Mouse (Mus musculus): ENCODE results near the gene Dtx3l.
A peak's percentile ranks its signal among the peaks of the same experiment; 100 is the strongest.
"Not testable (repeated sequence)": the region's sequence is repeated elsewhere in the genome, so short reads cannot be mapped to it uniquely, and the experiment has no call there.

Gene Dtx3l

GRCm38 (mm10) chr16:35938211-35939151, at the start of gene Dtx3l, which contains the start of gene Parp9:
Gene Dtx3l, minus strand, starts transcription at chr16:35939151.
Gene Parp9, plus strand, starts transcription at chr16:35938470.
- DNase-seq (ENCODE audit: low spot score): peak; percentile 65

DNA sequence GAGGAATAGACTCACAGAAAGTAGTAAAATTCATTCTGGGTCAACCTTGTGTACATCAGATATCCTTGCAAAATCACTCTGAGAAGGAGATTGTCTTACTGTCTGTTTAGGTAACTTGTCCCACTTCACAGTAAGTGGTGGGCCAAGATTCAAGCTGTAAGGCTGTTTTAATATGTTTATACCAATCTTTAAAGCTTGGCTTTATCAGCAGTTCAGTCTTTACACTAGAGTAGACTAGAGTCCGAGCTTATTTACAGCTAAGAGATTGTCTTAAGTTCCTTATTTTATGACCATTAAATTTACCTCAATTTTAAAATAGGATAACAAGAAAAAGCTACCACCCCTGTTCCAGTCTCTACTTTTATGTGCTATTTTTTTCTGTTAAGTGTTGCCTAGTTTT, 49.0 kb upstream of the Dtx3l start:
- DNase-seq (ENCODE audit: low spot score): no peak

GRCm38 (mm10) chr16:35984471-35984870, 45.5 kb upstream of the Dtx3l start:
- DNase-seq (ENCODE audit: low spot score): no peak

- DNase-seq (ENCODE audit: low spot score): peak; percentile 65
Observed at GRCm38 (mm10) chr16:35983517-35984101, 44.7 kb upstream of the Dtx3l start.

DNA sequence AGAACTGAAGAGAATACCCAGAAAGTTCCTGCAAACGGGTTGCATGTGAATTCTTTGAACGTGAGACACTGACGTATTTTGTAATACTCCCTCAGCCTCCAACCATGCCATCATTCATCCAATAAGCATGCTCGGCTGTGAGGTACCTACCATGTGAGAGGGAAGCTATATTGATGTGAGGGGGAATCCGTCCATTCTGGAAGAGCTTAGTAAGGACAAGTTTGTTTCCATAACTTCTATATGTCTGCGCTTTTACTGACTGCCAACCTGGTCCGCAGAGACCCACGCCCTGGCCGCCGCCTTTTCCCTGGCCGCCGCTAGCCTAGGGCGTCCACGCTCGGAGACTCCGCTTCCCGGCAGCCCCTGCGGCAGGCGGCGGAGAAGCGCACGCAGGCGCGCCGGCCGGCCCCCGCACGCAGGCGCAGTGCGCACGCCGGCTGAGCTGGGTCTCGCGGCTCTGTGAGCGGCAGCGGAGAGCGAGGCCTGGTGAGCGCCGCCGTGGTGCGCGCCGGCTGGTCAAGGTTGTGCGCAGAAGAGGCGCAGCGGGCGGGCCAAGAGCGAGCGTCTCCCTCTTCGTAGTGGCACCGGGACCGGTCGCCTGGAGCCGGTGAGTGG, 44.1 kb upstream of the Dtx3l start:
- peak; percentile 94 for DNase-seq (ENCODE audit: low spot score)

DNA sequence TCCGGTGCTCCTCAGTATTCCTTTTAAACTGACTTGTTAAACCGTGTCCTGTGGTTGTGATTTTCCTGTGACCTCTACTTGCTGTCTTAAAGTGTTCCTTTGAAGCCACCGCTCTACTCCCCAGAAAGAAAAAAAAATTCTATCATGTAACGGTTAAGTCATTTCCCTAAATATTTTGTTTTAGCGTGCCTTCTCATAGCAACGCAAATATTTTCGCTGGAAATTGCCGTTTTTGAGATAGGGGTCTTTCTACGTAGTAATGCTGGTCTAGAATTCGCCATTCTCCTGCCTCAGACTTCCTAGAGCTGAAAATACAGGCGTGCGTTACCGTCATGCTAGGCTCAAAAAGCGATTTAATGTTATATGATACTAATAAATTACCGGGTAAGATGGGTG, 43.6 kb upstream of the Dtx3l start:
- DNase-seq (ENCODE audit: low spot score): no peak

GRCm38 (mm10) chr16:35981363-35981821, 42.4 kb upstream of the Dtx3l start:
- peak; percentile 100 for DNase-seq (ENCODE audit: low spot score)

DNA sequence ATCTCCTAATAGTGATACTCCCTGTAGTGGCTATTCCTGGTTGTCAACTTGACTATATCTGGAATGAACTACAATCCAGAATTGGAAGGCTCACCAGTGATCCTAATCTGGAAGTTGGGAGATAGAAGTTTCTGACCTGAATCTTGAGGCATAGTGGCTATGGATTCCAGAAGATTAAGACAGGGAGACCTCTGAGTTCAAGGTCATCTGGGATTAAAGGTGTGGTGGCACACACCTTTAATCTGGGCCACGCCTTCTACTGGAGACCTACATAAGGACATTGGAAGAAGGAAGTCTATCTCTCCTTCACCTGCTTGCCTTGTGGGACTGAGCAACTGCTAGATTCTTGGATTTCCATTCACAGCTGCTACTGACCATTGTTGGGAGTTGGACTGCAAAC, 39.5 kb upstream of the Dtx3l start, which contains the start of gene Kpna1:
Gene Kpna1, plus strand, starts transcription at position 301 of the 400 bp plus-strand sequence.
- not testable (repeated sequence) for DNase-seq (ENCODE audit: low spot score)

GRCm38 (mm10) chr16:35974021-35974420, 35.1 kb upstream of the Dtx3l start:
- DNase-seq (ENCODE audit: low spot score): no peak

GRCm38 (mm10) chr16:35968149-35968548, 29.2 kb upstream of the Dtx3l start:
- DNase-seq (ENCODE audit: low spot score): no peak

DNA sequence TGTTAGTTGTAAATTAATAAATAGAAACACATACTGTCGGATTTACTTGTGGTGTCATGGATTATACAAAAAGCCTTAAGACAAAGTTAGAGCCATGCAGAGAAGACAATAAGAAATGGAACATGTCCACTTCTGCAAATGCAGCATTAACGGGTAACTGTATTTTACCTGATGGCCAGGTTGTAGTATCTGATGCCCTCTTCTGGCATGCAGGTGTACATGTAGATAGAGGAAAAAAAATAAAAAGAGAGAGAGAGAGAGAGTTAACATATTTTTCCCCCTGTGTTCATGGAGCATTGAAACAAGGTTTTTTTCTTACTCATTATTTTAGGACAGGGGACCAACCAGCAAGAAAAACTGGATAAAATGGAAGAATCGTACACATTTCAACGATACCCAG, 28.4 kb upstream of the Dtx3l start:
- DNase-seq (ENCODE audit: low spot score): no peak

GRCm38 (mm10) chr16:35966411-35967115, 27.6 kb upstream of the Dtx3l start:
- DNase-seq (ENCODE audit: low spot score): no peak

DNA sequence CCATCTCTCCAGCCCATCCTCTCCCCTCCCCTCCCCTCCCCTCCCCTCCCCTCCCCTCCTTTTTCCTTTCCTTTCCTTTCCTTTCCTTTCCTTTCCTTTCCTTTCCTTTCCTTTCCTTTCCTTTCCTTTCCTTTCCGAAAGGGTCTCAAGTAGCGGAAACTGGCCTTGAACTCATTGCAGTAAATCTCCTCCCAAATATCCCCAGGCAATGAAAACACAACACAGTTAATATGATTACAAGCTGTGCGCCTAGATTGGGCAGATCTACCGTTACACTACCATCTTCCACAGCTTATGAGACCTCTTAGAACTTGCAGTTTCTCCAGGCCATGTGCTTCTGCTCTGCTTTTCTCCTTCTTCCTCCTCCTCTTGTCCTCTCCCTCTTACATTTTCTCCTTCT, 27.0 kb upstream of the Dtx3l start:
- DNase-seq (ENCODE audit: low spot score): not testable (repeated sequence)

DNA sequence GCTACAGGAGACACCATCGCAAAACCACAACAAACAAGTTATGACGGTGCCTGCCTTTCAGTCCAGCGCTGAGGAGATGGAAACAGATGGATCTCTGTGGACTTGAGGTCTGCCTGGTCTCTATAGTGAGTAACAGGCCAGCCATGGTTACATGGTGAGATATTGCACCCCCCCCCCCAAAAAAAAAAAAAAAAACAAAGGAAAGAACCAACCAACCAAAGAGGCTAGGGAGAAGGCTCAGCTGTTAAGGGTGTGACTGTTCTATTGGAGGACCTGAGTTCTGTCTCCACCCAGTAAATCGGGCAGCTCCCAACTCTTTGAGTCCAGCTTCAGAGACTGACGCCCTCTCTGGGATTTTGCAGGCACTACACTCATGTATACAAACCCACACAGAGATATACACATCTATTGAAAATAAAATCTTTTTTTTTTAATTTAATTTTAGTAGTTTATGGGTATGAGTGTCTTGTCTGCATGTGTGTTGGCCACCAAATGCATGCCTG, 13.7 kb upstream of the Dtx3l start:
- no peak for DNase-seq (ENCODE audit: low spot score)

DNA sequence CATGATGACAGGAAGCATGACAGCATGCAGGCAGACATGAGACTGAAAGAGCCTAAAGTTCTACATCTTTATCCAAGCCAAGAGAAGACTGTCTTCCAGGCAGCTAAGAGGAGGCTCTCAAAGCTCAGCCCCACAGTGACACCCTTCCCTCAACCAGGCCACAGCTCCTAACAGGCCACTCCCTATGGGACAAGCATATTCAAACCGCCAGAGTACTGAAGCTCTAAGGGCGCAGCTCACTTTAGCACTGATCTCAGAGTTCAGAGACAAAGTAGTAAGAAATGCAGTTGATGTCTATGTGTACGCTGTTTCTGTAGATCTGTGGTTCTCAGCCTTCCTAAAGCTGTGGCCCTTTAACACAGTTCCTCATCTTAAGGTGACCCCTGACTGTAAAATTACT, 12.3 kb upstream of the Dtx3l start:
- no peak for DNase-seq (ENCODE audit: low spot score)

GRCm38 (mm10) chr16:35949264-35949663, 10.3 kb upstream of the Dtx3l start:
- DNase-seq (ENCODE audit: low spot score): no peak

GRCm38 (mm10) chr16:35941382-35941781, 2.4 kb upstream of the Dtx3l start:
- DNase-seq (ENCODE audit: low spot score): peak; percentile 15

GRCm38 (mm10) chr16:35939690-35940089, 739 bp upstream of the Dtx3l start:
- DNase-seq (ENCODE audit: low spot score): peak; percentile 78

DNA sequence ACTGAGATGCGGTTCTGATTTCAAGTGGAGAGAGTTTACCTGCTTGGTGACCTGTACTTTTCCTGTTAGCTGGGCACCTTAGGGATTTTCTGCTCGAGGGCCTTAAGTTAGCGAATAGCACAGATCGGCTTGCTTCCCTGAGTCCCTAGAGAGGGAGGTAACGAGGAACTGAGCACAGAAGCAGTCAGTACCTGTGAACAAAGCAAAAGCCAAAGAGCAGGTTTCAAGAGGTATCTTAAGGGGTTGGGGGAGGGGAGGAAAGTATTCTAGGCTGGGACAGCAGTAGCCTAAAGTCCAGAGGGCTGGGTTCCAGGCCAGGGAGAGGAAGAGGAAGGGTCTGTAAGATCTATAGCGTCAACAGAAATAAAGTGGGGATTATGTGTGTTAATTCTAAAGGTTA, 310 bp upstream of the Dtx3l start:
- no peak for DNase-seq (ENCODE audit: low spot score)

DNA sequence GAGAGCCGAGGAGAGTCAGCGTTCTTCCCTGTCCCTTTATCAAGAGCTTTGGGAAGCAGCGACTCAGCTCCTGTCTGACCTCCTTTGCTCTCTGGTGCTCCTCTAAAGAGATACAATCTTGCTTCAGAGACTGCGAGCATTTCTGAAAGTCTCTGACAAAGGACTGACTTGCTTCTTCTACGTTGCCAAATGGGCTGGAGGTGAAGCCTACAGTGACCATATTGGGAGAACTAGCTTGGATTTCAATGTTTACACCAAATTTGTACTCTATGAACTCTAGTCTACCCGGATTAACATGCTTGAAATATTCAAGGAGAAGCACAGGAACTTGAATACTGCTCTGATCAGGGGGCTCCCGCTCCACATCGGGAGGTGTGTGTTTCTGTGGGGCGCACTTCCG, 5.8 kb downstream of the Dtx3l start:
- no peak for DNase-seq (ENCODE audit: low spot score)

- DNase-seq (ENCODE audit: low spot score): no peak
Observed at GRCm38 (mm10) chr16:35932179-35933055, 6.5 kb downstream of the Dtx3l start.
